8 mouse cellular contexts compared by ENCODE assay signal in the genomic region with DNA sequence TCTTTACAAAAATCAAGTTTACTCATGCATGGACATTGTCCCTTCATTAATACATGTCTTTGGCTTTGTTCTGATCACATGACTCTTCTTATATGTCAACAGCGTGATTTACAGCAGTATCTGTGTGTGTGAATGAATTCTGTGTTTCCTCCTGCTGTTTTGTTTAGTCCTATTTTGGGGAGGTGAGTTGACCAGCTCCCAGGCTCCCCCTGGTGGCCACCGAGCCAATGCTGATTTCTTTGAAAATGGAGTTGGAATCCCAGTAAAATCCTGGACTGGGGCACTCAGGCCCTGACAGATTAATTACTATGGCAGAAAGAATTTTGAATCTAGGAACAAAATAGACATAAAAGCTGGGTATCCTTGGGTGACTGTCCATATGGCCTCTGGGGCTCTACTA. TPM values are rescaled to one million over a fixed set of nuclear protein-coding genes. Genes with fewer than 3 reads are reported as not detected.
A peak's percentile ranks its signal among the peaks of the same experiment; 100 is the strongest.
DNase-seq lines count a peak whose midpoint lies in the region; ATAC-seq and TF ChIP-seq lines count a peak whose summit lies in the region.

No protein-coding gene starts in this region.

- H3K9me3 ChIP-seq in neural tube, embryonic 15.5 days (replicated peaks) = no peaks in the 10 kb centered on the region
- no peaks in the 10 kb centered on the region for H3K9me3 ChIP-seq in hindbrain, postnatal 0 days (ENCODE audit: low read length)

- H3K27ac ChIP-seq in neural tube, embryonic 15.5 days (replicated peaks) = no peak overlapping the region
- no peak overlapping the region for H3K27ac ChIP-seq in hindbrain, postnatal 0 days

- 1% methylated on average over 2 of the region's 2 CpGs for WGBS in neural tube, embryonic 15.5 days
- 4% methylated on average over 2 of the region's 2 CpGs for WGBS in hindbrain, postnatal 0 days

- no peaks in the 10 kb centered on the region for H3K4me1 ChIP-seq in neural tube, embryonic 15.5 days
- H3K4me1 ChIP-seq in hindbrain, postnatal 0 days (ENCODE audit: insufficient read depth, low read length) = no peaks in the 10 kb centered on the region

- H3K9ac ChIP-seq in neural tube, embryonic 15.5 days (replicated peaks) = no peak overlapping the region
- no peak overlapping the region for H3K9ac ChIP-seq in hindbrain, postnatal 0 days (replicated peaks; ENCODE audit: low read length)

- peak; percentile 88 for DNase-seq in neural tube, embryonic 10.5 days (ENCODE audit: extremely low spot score, low spot score)
- DNase-seq in c-Kit-positive CD71-negative TER-119-negative erythroid progenitor cells, embryonic 14.5 days (ENCODE audit: low read depth) = peak; percentile 47
- DNase-seq in hindbrain, postnatal 0 days (ENCODE audit: low spot score) = peak; percentile 75
- peak; percentile 91 for DNase-seq in left cerebral cortex, postnatal 4 days
- DNase-seq in thymus, postnatal 36 days = peak; percentile 50 to 64

- intact Hi-C loops in left cerebral cortex, postnatal 4 days (cut with DNase I) = no loop called here

- 0 out of 2 replicates have a peak, but pooled peaks cover 5% of the 10 kb centered on the region for H3K27me3 ChIP-seq in neural tube, embryonic 15.5 days (replicated peaks)
- H3K27me3 ChIP-seq in hindbrain, postnatal 0 days (ENCODE audit: insufficient read depth, low read length) = no peaks in the 10 kb centered on the region; the same call in 1 of the 2 replicates

- peak; percentile 89 for TF ChIP-seq CTCF in hindbrain, postnatal 0 days (IDR thresholded peaks at IDR 0.05; ENCODE audit: low read depth)

- no peak overlapping the region for H3K4me3 ChIP-seq in neural tube, embryonic 15.5 days (replicated peaks)
- no peak overlapping the region for H3K4me3 ChIP-seq in hindbrain, postnatal 0 days (ENCODE audit: low read length)

- no peak overlapping the region for H3K4me2 ChIP-seq in neural tube, embryonic 15.5 days
- H3K4me2 ChIP-seq in hindbrain, postnatal 0 days (ENCODE audit: low read depth, low read length) = no peak overlapping the region

- no peaks in the 10 kb centered on the region for H3K36me3 ChIP-seq in neural tube, embryonic 15.5 days
- no peaks in the 10 kb centered on the region for H3K36me3 ChIP-seq in hindbrain, postnatal 0 days (ENCODE audit: insufficient read depth, low read length)

- no peak for ATAC-seq in neural tube, embryonic 15.5 days (ENCODE audit: low FRiP score)
- peak; percentile 68; the same call in 1 of the 2 replicates for ATAC-seq in frontal cortex, adult (ENCODE audit: low TSS enrichment)
- ATAC-seq in hindbrain, postnatal 0 days = no peak
- peak; percentile 33; the same call in 1 of the 2 replicates for ATAC-seq in neutrophil, adult 5-6 weeks (ENCODE audit: extremely low read depth, insufficient number of reproducible peaks, low FRiP score, poor library complexity, severe bottlenecking)

RNA-seq across cellular contexts. Expression of a gene that starts 1.8 kb away (rescaled TPM):
- not detected in 2 replicates for polyA plus RNA-seq in neural tube, embryonic 15.5 days (2015; fragmentation: Nextera tagmentation; extraction: Ambion mirVana)
- not detected in 2 replicates for total RNA-seq in hindbrain, postnatal 0 days (2014; rRNA removed)
- not detected in 2 replicates for polyA plus RNA-seq in hindbrain, postnatal 0 days (2015; fragmentation: Nextera tagmentation; extraction: Ambion mirVana)
- total RNA-seq in left cerebral cortex, postnatal 4 days (2021) = not detected
- not detected in 2 replicates for total RNA-seq in neutrophil, adult 5-6 weeks (2017)

RNA-seq across cellular contexts. Expression of a gene that starts 11.2 kb away (rescaled TPM):
- polyA plus RNA-seq in neural tube, embryonic 15.5 days (2015; fragmentation: Nextera tagmentation; extraction: Ambion mirVana) = 0.08 TPM in 1 of 2 replicates, not detected in the other
- total RNA-seq in hindbrain, postnatal 0 days (2014; rRNA removed) = 0.36 TPM in 1 of 2 replicates, not detected in the other
- polyA plus RNA-seq in hindbrain, postnatal 0 days (2015; fragmentation: Nextera tagmentation; extraction: Ambion mirVana) = not detected in 2 replicates
- not detected for total RNA-seq in left cerebral cortex, postnatal 4 days (2021)
- not detected in 2 replicates for total RNA-seq in neutrophil, adult 5-6 weeks (2017)

RNA-seq across cellular contexts. Expression of a gene that starts 15.2 kb away (rescaled TPM):
- 0.24 and 0.45 TPM in 2 replicates for polyA plus RNA-seq in neural tube, embryonic 15.5 days (2015; fragmentation: Nextera tagmentation; extraction: Ambion mirVana)
- 0.73 and 1.8 TPM in 2 replicates for total RNA-seq in hindbrain, postnatal 0 days (2014; rRNA removed)
- polyA plus RNA-seq in hindbrain, postnatal 0 days (2015; fragmentation: Nextera tagmentation; extraction: Ambion mirVana) = 0.70 and 0.92 TPM in 2 replicates
- under 1 TPM; 0.64 to 0.70 TPM for total RNA-seq in left cerebral cortex, postnatal 4 days (2021)
- total RNA-seq in neutrophil, adult 5-6 weeks (2017) = not detected in 2 replicates

RNA-seq across cellular contexts. Expression of a gene that starts 18.0 kb away (rescaled TPM):
- 0.05 and 0.06 TPM in 2 replicates for polyA plus RNA-seq in neural tube, embryonic 15.5 days (2015; fragmentation: Nextera tagmentation; extraction: Ambion mirVana)
- 0.10 and 0.22 TPM in 2 replicates for total RNA-seq in hindbrain, postnatal 0 days (2014; rRNA removed)
- polyA plus RNA-seq in hindbrain, postnatal 0 days (2015; fragmentation: Nextera tagmentation; extraction: Ambion mirVana) = 0.08 and 0.13 TPM in 2 replicates
- under 1 TPM; 0.34 to 0.38 TPM for total RNA-seq in left cerebral cortex, postnatal 4 days (2021)
- not detected in 2 replicates for total RNA-seq in neutrophil, adult 5-6 weeks (2017)

RNA-seq across cellular contexts. Expression of a gene that starts 42.9 kb away (rescaled TPM):
- polyA plus RNA-seq in neural tube, embryonic 15.5 days (2015; fragmentation: Nextera tagmentation; extraction: Ambion mirVana) = 1.5 and 1.6 TPM in 2 replicates
- not detected in 2 replicates for total RNA-seq in hindbrain, postnatal 0 days (2014; rRNA removed)
- polyA plus RNA-seq in hindbrain, postnatal 0 days (2015; fragmentation: Nextera tagmentation; extraction: Ambion mirVana) = 1.4 and 1.6 TPM in 2 replicates
- under 1 TPM; 0.88 to 0.93 TPM for total RNA-seq in left cerebral cortex, postnatal 4 days (2021)
- 0.61 and 0.93 TPM in 2 replicates for total RNA-seq in neutrophil, adult 5-6 weeks (2017)

Comparison
In these comparisons a context has a peak if more than half of its experiments do, and no peak if none do; other contexts are left out.
1. ATAC-seq: peak in frontal cortex, adult (single experiment) and neutrophil, adult 5-6 weeks (single experiment); none in neural tube, embryonic 15.5 days (single experiment) and hindbrain, postnatal 0 days (single experiment).
2. Peak in every context shown above with its lines, with median percentiles within 50 percentile points of each other: DNase-seq.